Mouse (Mus musculus) limb, embryonic 10.5 days (tissue): ENCODE measurements around the gene Fhod1. TPM values are rescaled to one million over a fixed set of nuclear protein-coding genes. Genes with fewer than 3 reads are reported as not detected.

Source experiments
- DNase-seq: peaks from one replicate; pipeline ENCODE4 v3.0.0-alpha.2; 2017; ENCODE audit warnings: low spot score
- H3K27ac ChIP-seq: fragments of 300-500 bp; sonication (generic); 2 replicates; pipeline ENCODE4 v1.5.1; 2016; ENCODE audit warnings: mild to moderate bottlenecking
- H3K27me3 ChIP-seq: fragments of 300-500 bp; sonication (generic); 2 replicates; pipeline ENCODE4 v1.6.1; 2016; ENCODE audit warnings: low read depth, mild to moderate bottlenecking; ENCODE audit not compliant: poor library complexity, severe bottlenecking
- H3K36me3 ChIP-seq: fragments of 300-500 bp; sonication (generic); 2 replicates; pipeline ENCODE4 v1.6.1; 2016; ENCODE audit warnings: mild to moderate bottlenecking, moderate library complexity
- H3K4me1 ChIP-seq: fragments of 300-500 bp; sonication (generic); 2 replicates; pipeline ENCODE4 v1.6.1; 2016
- H3K4me3 ChIP-seq: fragments of 300-500 bp; sonication (generic); 2 replicates; pipeline ENCODE4 v1.5.1; 2016; ENCODE audit warnings: mild to moderate bottlenecking, moderate library complexity
- H3K9me3 ChIP-seq: fragments of 300-500 bp; sonication (generic); replicated peaks from 2 replicates; pipeline ENCODE4 v1.6.1; 2016; ENCODE audit warnings: mild to moderate bottlenecking
- WGBS: fragments of 180-500 bp; shearing (Covaris S2); methylation state at CpG from one replicate; pipeline ENCODE4 v1.1.7; 2016; 5-methylcytosine and 5-hydroxymethylcytosine counted together
- polyA plus RNA-seq: library from polyadenylated mRNA; unstranded; fragments of >200 nt; fragmentation: Nextera tagmentation; extraction: Ambion mirVana; gene quantifications from 2 replicates; pipeline ENCODE4 v1.2.1, GENCODE M21; 2016

The Fhod1 gene
- polyA plus RNA-seq, 1 experiment from 2014 or later = 2.2 TPM

GRCm38 (mm10) chr8:105307670-105308069 lies 40.1 kb downstream of the Fhod1 start:
- whole genome bisulfite sequencing = 96% methylated on average over 13 of the region's 13 CpGs
- peaks cover 23% of the 10 kb centered on the region for H3K4me1 ChIP-seq
- no peak overlapping the region for H3K27ac ChIP-seq
- peaks cover 85% of the 10 kb centered on the region for H3K36me3 ChIP-seq
- no peak for DNase-seq
- H3K4me3 ChIP-seq = no peak overlapping the region
- no peaks in the 10 kb centered on the region for H3K27me3 ChIP-seq
- H3K9me3 ChIP-seq = no peaks in the 10 kb centered on the region

GRCm38 (mm10) chr8:105306146-105306691 lies 41.5 kb downstream of the Fhod1 start:
- no peaks in the 10 kb centered on the region for H3K9me3 ChIP-seq
- peak overlapping the region; percentile 75 for H3K27ac ChIP-seq
- H3K4me1 ChIP-seq = peaks cover 23% of the 10 kb centered on the region
- peaks cover 85% of the 10 kb centered on the region for H3K36me3 ChIP-seq
- 48% methylated on average over 5 of the region's 5 CpGs for WGBS
- H3K4me3 ChIP-seq = peak overlapping the region; percentile 47
- no peaks in the 10 kb centered on the region for H3K27me3 ChIP-seq
- no peak for DNase-seq

- Histone ChIP-seq H3K36me3 (peaks cover 86% of the 10 kb centered on the region), H3K27me3 (no peaks in the 10 kb centered on the region), H3K4me1 (peaks cover 23% of the 10 kb centered on the region), H3K27ac (peak within 1 kb of the TSS; percentile 75), H3K9me3 (no peaks in the 10 kb centered on the region), H3K4me3 (peak within 1 kb of the TSS; percentile 47)
- 5% methylated on average over 30 of the region's 30 CpGs for WGBS
- DNase-seq = peak; percentile 70
Observed at GRCm38 (mm10) chr8:105305211-105306145, 42.3 kb downstream of the Fhod1 start, which contains the start of gene Elmo3. Elmo3 (plus strand) TSS chr8:105305601.

GRCm38 (mm10) chr8:105304325-105305210 lies 43.2 kb downstream of the Fhod1 start:
- Histone ChIP-seq H3K4me3 (no peak overlapping the region), H3K4me1 (peaks cover 23% of the 10 kb centered on the region), H3K27ac (no peak overlapping the region), H3K36me3 (peaks cover 87% of the 10 kb centered on the region), H3K27me3 (no peaks in the 10 kb centered on the region), H3K9me3 (no peaks in the 10 kb centered on the region)
- WGBS = 86% methylated on average over 9 of the region's 9 CpGs
- DNase-seq = no peak

DNA sequence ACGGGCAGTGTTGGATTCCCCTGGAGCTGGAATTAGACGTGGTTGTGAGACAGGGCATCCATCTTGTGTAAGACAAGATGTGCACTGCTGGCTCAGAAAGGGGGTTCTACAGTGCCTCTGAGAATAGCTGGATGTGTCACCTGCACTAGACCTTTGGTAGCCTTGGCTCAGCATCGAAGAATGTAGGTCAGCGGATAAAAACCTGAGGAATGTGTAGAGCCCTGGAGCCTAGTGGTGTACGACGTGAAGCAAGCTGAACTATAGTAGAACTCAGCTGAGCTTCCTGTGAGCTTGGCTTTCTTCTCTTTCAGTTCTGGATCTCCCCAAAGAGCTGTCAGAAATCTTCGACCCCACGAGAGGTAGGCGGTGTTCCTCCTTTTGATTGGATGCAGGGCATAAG lies 43.9 kb downstream of the Fhod1 start:
- Histone ChIP-seq H3K9me3 (no peaks in the 10 kb centered on the region), H3K36me3 (peaks cover 86% of the 10 kb centered on the region), H3K4me3 (no peak overlapping the region), H3K4me1 (peaks cover 25% of the 10 kb centered on the region), H3K27me3 (no peaks in the 10 kb centered on the region), H3K27ac (no peak overlapping the region)
- no peak for DNase-seq
- WGBS = 87% methylated on average over 9 of the region's 9 CpGs

- DNase-seq = no peak
- Histone ChIP-seq H3K27me3 (no peaks in the 10 kb centered on the region), H3K27ac (no peak overlapping the region), H3K4me1 (peaks cover 30% of the 10 kb centered on the region), H3K9me3 (no peaks in the 10 kb centered on the region), H3K4me3 (no peak overlapping the region), H3K36me3 (peaks cover 86% of the 10 kb centered on the region)
- 92% methylated on average over 8 of the region's 8 CpGs for WGBS
Observed at GRCm38 (mm10) chr8:105303396-105303795, 44.4 kb downstream of the Fhod1 start.

DNA sequence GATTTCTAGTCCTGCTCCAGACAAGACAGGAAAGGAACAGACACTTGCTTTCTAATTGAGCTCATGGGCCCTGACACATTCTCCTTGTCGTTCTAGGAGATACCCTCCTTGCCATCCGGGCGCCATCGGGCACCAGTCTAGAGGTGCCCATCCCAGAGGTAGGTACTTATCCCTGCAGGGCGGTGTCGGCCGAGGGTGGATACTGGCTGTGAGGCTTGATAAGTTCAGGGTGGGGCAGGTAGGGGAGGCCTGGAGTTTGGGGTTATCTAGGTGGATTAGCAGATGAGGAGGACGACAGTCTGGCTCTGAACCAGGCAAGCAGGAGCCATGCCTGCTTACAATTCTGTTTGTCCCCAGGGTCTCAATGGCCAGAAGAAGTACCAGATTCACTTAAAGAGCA lies 47.8 kb downstream of the Fhod1 start:
- no peak overlapping the region for H3K4me3 ChIP-seq
- H3K27me3 ChIP-seq = peaks cover 5% of the 10 kb centered on the region; the same call in 1 of the 2 replicates
- no peaks in the 10 kb centered on the region for H3K9me3 ChIP-seq
- no peak overlapping the region for H3K27ac ChIP-seq
- DNase-seq = no peak
- peaks cover 65% of the 10 kb centered on the region for H3K36me3 ChIP-seq
- H3K4me1 ChIP-seq = peaks cover 36% of the 10 kb centered on the region
- WGBS = 97% methylated on average over 8 of the region's 8 CpGs

DNA sequence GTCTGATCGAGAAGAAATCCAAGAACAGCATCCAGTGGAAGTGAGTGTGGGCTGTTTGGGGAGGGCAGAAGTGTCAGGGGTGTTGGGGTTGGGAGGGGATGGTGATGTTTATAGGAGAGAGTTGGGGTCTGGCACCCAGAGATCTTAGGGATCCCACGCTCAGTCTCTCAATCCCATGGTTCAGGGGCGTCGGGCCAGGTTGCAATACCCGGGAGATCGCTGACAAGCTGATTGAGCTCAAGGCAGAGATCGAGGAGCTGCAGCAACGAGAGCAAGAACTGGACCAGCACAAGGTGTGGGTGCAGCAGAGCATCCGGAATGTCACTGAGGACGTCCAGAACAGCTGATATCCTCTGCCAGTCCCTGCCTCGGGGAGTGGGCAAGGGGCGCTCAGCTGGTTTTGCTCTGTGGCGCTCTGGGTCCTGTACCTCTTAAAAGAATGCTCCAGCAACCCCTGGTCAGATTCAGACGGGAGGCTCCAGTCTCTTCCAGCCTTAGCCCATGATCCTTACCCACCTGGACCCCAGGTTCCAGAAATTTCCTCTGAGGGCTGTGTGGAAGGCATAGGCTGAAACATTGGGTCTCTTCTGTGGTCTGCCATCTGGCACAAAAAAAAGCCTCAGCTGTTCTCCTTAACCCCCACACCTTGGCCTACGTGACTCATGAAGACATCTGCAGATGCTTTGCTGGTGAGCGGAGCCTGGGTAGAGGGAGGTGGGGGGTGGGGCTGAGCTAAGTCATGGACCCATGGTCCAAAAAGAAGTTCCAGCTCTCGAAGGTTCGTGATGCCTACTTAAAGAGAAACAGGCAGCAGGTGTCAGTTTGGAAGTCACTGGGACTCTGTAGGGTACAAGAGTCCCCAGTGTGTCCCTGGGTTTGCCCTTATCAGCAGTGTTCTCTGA lies 49.2 kb downstream of the Fhod1 start:
- H3K36me3 ChIP-seq = peaks cover 51% of the 10 kb centered on the region
- peak overlapping the region; percentile 91 for H3K27ac ChIP-seq
- DNase-seq = no peak
- WGBS = 65% methylated on average over 18 of the region's 18 CpGs
- peaks cover 8% of the 10 kb centered on the region; the same call in 1 of the 2 replicates for H3K27me3 ChIP-seq
- H3K9me3 ChIP-seq = no peaks in the 10 kb centered on the region
- peaks cover 29% of the 10 kb centered on the region for H3K4me1 ChIP-seq
- peak overlapping the region; percentile 95 for H3K4me3 ChIP-seq

DNA sequence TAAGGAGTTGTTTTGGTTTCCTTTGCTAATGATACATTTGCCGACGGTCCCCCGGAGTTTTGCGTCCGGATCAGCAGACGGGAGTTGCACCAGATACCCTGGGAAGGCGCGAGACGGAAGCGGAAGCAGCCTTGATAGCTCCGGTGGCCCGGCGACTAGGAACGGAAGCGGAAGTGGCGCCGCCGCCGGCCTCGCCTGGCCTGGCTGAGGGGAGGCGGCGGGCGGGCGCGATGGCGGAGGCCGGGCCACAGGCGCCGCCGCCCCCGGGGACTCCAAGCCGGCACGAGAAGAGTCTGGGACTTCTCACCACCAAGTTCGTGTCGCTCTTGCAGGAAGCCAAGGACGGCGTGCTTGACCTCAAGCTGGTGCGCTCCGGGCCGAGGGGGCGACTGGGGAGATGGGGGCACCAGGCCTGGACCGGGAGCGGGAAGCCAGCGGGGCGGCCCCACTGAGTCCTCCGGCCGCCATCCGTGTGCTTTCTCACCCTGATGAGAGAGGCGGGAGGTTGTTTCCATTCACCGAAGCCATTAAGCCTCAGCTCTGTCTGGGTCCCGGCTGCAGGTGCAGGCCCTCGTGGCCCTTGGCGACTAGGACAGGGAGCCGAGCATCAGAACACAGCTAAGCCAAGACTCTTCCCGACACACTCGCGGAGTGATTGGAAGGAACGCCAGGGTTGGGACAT lies 50.1 kb downstream of the Fhod1 start, which contains the start of gene E2f4:
Gene E2f4, plus strand, starts transcription at position 153 of the 682 bp plus-strand sequence.
- H3K9me3 ChIP-seq = no peaks in the 10 kb centered on the region
- H3K4me1 ChIP-seq = peaks cover 34% of the 10 kb centered on the region
- peak within 1 kb of the TSS; percentile 91 for H3K27ac ChIP-seq
- H3K36me3 ChIP-seq = peaks cover 42% of the 10 kb centered on the region
- peaks cover 18% of the 10 kb centered on the region for H3K27me3 ChIP-seq
- WGBS = under 1% methylated on average over 58 of the region's 58 CpGs
- peak; percentile 99 for DNase-seq
- peak within 1 kb of the TSS; percentile 95 for H3K4me3 ChIP-seq

DNA sequence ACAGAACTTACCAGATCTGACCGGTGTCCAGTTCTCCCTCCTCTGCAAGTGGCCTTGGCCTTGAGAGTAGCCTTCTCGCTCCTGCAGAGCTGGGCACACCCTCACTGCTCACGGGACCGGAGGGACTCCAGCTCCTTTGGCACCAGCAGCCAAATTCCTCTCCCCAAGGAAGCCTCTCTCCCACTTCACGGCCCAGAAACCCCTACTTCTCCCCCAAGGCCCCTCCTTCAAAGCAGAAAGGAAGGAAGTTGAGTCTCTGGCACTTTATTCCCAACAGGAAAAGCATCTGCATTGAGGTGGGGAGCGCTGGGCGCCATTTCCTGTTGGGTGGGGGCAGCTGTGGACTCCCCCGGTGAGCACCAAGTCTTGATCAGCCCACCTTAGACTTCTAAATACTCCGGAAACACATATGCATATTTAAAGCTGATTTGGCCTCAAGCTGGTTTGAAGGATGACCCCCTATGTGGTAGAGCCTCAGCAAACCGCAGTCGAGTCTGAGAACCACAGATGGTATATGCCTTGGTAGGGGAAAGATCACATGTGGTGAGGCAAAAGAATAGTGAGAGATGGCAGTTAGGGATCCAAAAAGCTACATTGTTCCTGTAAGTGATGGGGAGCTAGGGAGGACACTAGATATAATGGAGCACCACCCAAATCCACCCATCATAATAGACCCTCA lies 51.7 kb downstream of the Fhod1 start, which contains the start of gene Exoc3l:
Gene Exoc3l, minus strand, starts transcription at position 207 of the 679 bp plus-strand sequence.
- Histone ChIP-seq H3K36me3 (peaks cover 25% of the 10 kb centered on the region), H3K9me3 (no peaks in the 10 kb centered on the region), H3K27ac (peak within 1 kb of the TSS; percentile 91; the same call in 1 of the 2 replicates), H3K4me1 (peaks cover 34% of the 10 kb centered on the region), H3K4me3 (peak within 1 kb of the TSS; percentile 95), H3K27me3 (peaks cover 21% of the 10 kb centered on the region)
- no peak for DNase-seq
- 65% methylated on average over 11 of the region's 11 CpGs for WGBS

DNA sequence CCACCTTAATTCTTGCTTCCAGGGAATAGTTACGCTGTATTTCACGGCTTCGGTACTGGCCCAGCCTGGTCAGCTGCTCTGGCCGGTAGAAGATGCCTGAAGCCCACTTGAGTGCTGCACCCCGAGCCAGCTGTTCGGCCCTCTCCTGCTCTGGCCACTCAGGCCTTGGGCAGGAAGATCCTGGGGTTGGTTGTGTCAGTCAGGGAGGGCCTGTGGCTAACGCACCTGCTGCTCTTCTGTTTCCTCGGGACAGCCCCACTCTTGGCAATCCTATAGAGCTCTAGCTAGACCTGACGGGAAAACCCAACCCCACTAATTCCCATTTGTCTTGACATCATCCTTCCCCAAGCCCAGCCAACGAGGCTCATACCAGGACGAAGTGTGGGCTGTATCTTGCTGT lies 52.5 kb downstream of the Fhod1 start:
- no peaks in the 10 kb centered on the region for H3K9me3 ChIP-seq
- H3K4me1 ChIP-seq = peaks cover 40% of the 10 kb centered on the region
- H3K27me3 ChIP-seq = peaks cover 29% of the 10 kb centered on the region
- H3K4me3 ChIP-seq = peak overlapping the region; percentile 20; the same call in 1 of the 2 replicates
- 72% methylated on average over 11 of the region's 11 CpGs for WGBS
- no peak overlapping the region for H3K27ac ChIP-seq
- H3K36me3 ChIP-seq = peaks cover 18% of the 10 kb centered on the region
- no peak for DNase-seq
